Mouse (Mus musculus) limb, embryonic 10.5 days (tissue): Measurements from ENCODE around the gene Coro7. TPM values are rescaled to one million over a fixed set of nuclear protein-coding genes. Genes with fewer than 3 reads are reported as not detected.
"Not testable (repeated sequence)": the region's sequence is repeated elsewhere in the genome, so short reads cannot be mapped to it uniquely, and the experiment has no call there.

Experiments
- DNase-seq: peaks from one replicate; pipeline ENCODE4 v3.0.0-alpha.2; 2017; ENCODE audit warnings: low spot score
- H3K27ac ChIP-seq: fragments of 300-500 bp; sonication (generic); 2 replicates; pipeline ENCODE4 v1.5.1; 2016; ENCODE audit warnings: mild to moderate bottlenecking
- H3K27me3 ChIP-seq: fragments of 300-500 bp; sonication (generic); 2 replicates; pipeline ENCODE4 v1.6.1; 2016; ENCODE audit warnings: low read depth, mild to moderate bottlenecking; ENCODE audit not compliant: poor library complexity, severe bottlenecking
- H3K36me3 ChIP-seq: fragments of 300-500 bp; sonication (generic); 2 replicates; pipeline ENCODE4 v1.6.1; 2016; ENCODE audit warnings: mild to moderate bottlenecking, moderate library complexity
- H3K4me1 ChIP-seq: fragments of 300-500 bp; sonication (generic); 2 replicates; pipeline ENCODE4 v1.6.1; 2016
- H3K4me3 ChIP-seq: fragments of 300-500 bp; sonication (generic); 2 replicates; pipeline ENCODE4 v1.5.1; 2016; ENCODE audit warnings: mild to moderate bottlenecking, moderate library complexity
- H3K9me3 ChIP-seq: fragments of 300-500 bp; sonication (generic); replicated peaks from 2 replicates; pipeline ENCODE4 v1.6.1; 2016; ENCODE audit warnings: mild to moderate bottlenecking
- WGBS: fragments of 180-500 bp; shearing (Covaris S2); methylation state at CpG from one replicate; pipeline ENCODE4 v1.1.7; 2016; 5-methylcytosine and 5-hydroxymethylcytosine counted together
- polyA plus RNA-seq: library from polyadenylated mRNA; unstranded; fragments of >200 nt; fragmentation: Nextera tagmentation; extraction: Ambion mirVana; gene quantifications from 2 replicates; pipeline ENCODE4 v1.2.1, GENCODE M21; 2016

Coro7 gene
- polyA plus RNA-seq, 1 experiment from 2014 or later = 22.9 TPM

DNA sequence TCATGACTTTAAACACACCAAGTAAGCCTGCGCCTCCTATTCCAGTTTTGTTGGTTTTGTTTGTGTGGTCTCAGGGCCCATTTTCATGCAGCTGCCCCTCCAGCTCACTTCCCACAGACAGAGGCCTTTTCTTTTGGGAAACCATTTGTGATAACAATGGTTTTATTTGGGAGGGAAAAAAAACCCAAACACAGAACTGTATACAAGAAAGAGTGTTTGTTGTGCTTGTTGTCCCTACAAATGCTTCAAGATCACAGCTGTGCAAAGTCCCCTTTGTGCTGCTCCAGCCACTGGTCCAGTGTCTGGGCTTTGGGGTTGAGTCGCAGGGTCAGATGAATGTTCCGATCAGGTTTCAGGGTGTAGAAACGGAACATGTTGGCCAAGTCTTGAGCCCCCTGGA is 31.6 kb upstream of the Coro7 start:
- DNase-seq = no peak
- H3K4me1 ChIP-seq = 0 out of 2 replicates have a peak, but pooled peaks cover 2% of the 10 kb centered on the region
- no peaks in the 10 kb centered on the region for H3K27me3 ChIP-seq
- no peaks in the 10 kb centered on the region for H3K9me3 ChIP-seq
- H3K27ac ChIP-seq = no peak overlapping the region
- no peak overlapping the region for H3K4me3 ChIP-seq
- 96% methylated on average over 4 of the region's 4 CpGs for WGBS
- H3K36me3 ChIP-seq = peaks cover 100% of the 10 kb centered on the region

DNA sequence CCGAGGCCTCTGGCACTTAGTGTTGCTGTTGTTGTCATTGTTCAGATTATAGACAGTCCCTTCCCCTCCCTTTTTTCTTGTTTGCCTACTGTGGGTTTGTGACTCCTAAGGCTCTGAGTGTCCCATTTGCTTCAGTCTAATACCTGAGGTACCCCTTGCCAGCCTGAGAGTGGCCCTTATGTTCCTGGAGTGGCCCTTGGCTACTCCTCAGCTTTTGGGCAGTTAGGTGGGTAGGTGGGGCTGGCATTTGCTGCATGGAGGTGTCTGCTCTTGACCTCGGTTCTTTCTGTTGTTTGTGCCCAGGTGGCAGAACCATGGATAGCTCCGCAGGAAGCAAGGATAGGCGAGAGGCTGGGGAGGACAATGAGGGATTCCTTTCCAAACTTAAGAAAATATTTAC is 26.0 kb upstream of the Coro7 start:
- no peak for DNase-seq
- no peaks in the 10 kb centered on the region for H3K27me3 ChIP-seq
- no peaks in the 10 kb centered on the region for H3K9me3 ChIP-seq
- no peak overlapping the region for H3K4me3 ChIP-seq
- H3K27ac ChIP-seq = no peak overlapping the region
- 66% methylated on average over 4 of the region's 4 CpGs for WGBS
- H3K36me3 ChIP-seq = peaks cover 99% of the 10 kb centered on the region
- H3K4me1 ChIP-seq = no peaks in the 10 kb centered on the region

DNA sequence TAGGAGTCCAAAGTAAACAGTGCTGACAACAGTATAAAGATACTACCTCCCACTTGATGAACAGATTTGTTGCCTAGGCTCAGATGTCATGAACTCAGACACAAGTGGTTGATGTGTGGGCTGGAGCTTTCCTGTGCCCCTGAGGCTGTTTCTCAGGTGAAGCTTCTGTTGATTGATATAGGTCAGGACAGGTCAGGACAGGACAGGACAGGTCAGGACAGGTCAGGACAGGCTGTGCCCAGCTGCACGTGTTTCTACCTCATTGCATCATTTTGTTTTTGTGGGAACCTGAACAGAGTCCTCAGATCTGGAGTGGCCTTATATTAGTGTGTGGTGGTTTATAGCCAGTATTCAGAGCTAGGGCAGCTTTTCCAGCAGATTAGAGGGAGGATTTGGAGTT is 23.1 kb upstream of the Coro7 start:
- Histone ChIP-seq H3K36me3 (peaks cover 99% of the 10 kb centered on the region), H3K27me3 (no peaks in the 10 kb centered on the region)
- 61% methylated on average over 1 of the region's 1 CpGs for WGBS

DNA sequence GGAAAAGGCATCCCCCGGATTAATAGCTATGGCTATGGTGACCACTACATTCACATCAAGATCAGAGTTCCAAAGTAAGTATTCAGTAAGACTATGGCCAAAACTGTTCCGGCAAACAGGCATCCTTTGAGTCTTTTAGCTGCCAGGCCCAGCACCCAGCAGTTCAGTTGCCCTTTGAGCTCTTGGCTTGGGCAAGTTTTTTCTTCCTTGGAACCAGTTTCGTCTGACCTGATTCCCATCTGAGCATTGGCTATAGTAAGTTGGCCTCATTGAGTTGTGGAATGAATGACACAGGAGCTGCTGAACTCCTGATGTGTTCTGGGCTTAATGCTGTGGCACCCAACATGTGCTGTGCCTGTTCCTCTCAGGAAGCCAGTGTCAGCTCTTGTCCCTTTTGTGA is 21.6 kb upstream of the Coro7 start:
- Histone ChIP-seq H3K9me3 (no peaks in the 10 kb centered on the region), H3K27ac (no peak overlapping the region), H3K4me3 (no peak overlapping the region), H3K27me3 (no peaks in the 10 kb centered on the region), H3K36me3 (peaks cover 99% of the 10 kb centered on the region), H3K4me1 (no peaks in the 10 kb centered on the region)
- no peak for DNase-seq
- WGBS = 95% methylated on average over 3 of the region's 3 CpGs

More for the DNA sequence above, 23.1 kb upstream of the Coro7 start:
- no peaks in the 10 kb centered on the region for H3K4me1 ChIP-seq
- H3K27ac ChIP-seq = no peak overlapping the region
- no peak overlapping the region for H3K4me3 ChIP-seq
- DNase-seq = no peak
- no peaks in the 10 kb centered on the region for H3K9me3 ChIP-seq

DNA sequence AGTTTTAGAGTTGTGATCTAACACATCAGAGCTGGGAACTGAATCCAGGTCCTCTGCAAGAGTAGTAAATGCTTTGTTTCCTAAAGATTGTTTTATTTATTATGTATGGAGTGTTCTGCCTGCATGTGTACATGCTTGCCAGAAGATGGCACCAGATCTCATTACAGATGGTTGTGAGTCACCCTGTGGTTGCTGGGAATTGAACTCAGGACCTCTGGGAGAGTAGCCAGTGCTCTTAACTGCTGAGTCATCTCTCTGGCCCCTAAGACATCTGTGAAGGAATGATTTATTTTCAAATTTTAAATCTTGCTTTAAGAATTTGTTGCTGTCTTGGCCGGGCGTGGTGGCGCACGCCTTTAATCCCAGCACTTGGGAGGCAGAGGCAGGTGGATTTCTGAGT is 9.8 kb upstream of the Coro7 start:
- not testable (repeated sequence) for H3K27ac ChIP-seq, H3K9me3 ChIP-seq, H3K4me3 ChIP-seq, H3K4me1 ChIP-seq, DNase-seq, H3K27me3 ChIP-seq
- 98% methylated on average over 4 of the region's 4 CpGs for whole genome bisulfite sequencing
- H3K36me3 ChIP-seq = peaks cover 74% of the 10 kb centered on the region

DNA sequence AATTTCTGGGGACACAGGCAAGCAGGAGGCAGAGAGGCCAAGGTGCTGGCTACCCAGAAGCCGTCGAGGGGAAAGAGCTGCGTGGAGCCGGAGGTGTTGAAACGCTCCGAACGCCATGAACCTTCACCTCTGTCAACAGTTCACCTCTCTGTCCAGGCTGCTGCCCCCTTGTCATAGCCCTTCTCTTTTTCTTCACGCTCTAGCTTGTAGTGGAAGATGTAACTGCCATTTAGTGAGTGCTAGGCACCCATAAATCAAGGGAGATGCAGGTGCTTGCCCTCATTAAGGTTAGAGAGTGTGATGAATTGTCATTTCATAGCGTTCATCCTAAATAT is 4.8 kb upstream of the Coro7 start:
- H3K27ac ChIP-seq = peak overlapping the region; percentile 90
- H3K9me3 ChIP-seq = no peaks in the 10 kb centered on the region
- WGBS = under 1% methylated on average over 9 of the region's 9 CpGs

DNA sequence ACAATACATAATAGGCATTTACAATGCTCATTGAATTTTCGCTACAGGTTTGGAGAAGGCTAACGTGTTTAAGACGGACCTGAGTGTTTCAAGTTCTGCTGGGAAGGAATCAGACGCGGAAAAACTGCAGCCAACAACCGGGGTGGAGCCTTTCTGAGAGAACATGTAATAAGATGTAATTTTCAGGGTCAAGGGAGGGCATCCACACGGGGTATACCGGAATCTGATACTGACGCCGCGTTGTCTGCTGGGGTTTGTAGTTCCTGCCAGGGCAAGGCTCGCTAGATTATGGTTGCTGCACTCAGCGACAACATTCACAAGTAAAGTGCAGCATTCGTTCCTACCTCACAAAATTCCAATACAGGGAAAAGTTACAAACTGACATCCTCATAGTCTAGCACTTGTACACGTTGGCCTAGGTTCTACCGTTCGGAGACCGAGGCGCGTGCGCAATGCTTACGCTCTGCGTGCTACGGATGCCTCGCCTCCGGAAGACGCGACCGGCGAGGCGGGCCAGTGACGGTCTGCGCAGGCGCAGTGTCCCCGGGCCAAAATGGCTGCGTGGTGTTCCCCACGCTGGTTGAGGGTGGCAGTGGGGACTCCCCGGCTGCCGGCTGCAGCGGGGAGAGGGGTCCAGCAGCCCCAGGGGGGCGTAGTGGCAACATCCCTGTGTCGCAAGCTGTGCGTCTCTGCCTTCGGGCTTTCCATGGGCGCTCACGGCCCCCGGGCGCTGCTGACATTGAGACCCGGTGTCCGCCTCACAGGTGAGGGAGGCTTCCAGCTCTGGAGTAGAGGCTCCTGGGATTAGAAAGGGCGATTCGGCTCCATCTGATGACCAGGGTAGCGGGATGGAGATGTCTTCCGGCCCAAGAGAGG is 4.2 kb upstream of the Coro7 start:
- peak; percentile 98 for DNase-seq
- under 1% methylated on average over 54 of the region's 54 CpGs for WGBS
- no peaks in the 10 kb centered on the region for H3K9me3 ChIP-seq
- H3K36me3 ChIP-seq = peaks cover 20% of the 10 kb centered on the region
- H3K4me3 ChIP-seq = peak overlapping the region; percentile 97
- no peaks in the 10 kb centered on the region for H3K27me3 ChIP-seq
- peaks cover 27% of the 10 kb centered on the region for H3K4me1 ChIP-seq
- H3K27ac ChIP-seq = peak overlapping the region; percentile 90

More for the DNA sequence above, 4.8 kb upstream of the Coro7 start:
- H3K36me3 ChIP-seq = peaks cover 26% of the 10 kb centered on the region
- DNase-seq = no peak
- H3K4me1 ChIP-seq = peaks cover 22% of the 10 kb centered on the region
- peak overlapping the region; percentile 97 for H3K4me3 ChIP-seq
- H3K27me3 ChIP-seq = no peaks in the 10 kb centered on the region

DNA sequence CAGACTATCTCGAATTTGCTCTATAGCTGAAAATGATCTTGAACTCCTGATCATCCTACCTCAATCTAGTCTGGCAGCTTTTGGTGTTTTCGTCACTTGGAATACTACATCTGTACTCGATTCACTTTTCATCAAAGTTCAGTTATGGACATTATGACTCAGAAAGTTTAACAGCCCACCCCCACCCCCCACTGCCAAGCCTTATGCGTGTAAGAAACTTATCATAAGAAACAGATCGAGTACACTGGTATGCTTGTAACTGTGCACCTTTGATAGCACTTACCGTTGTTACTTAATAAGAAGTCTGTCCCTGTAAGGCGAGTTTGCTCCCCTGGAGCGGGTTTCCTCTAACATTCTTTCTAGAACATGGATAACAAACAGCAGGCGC is 3.6 kb upstream of the Coro7 start:
- Histone ChIP-seq H3K4me1 (peaks cover 34% of the 10 kb centered on the region), H3K36me3 (peaks cover 16% of the 10 kb centered on the region), H3K4me3 (peak overlapping the region; percentile 97), H3K27ac (peak overlapping the region; percentile 90), H3K9me3 (no peaks in the 10 kb centered on the region), H3K27me3 (no peaks in the 10 kb centered on the region)
- no peak for DNase-seq
- WGBS = 39% methylated on average over 9 of the region's 9 CpGs

DNA sequence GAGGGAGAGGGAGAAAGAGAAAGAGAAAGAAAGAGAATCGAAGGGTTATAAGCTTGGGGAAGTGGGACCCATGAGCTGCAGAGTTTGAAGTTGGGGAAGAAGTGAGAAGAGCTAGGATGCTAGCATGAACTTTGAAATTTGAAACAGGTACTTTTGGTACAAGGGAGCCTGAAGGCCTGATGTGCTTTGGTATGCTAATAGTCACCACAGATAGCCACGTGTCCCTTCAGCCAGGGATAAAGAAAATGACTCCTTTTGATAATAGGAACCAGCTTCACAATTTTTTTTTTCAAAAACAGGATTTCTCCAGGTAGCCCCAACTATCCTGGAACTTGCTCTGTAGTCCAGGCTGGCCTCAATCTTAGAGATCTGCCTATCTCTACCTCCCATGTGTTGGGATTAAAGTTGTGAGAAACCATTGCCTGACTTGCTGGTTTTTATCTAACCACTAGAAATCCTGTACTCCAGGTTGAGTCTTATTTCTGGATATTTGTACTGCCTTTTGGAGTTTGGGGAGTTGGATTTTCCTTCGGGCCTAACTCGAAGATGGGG is 3.1 kb upstream of the Coro7 start:
- peaks cover 39% of the 10 kb centered on the region for H3K4me1 ChIP-seq
- H3K9me3 ChIP-seq = no peaks in the 10 kb centered on the region
- H3K4me3 ChIP-seq = peak overlapping the region; percentile 97
- H3K27ac ChIP-seq = 0 out of 2 replicates have a peak overlapping the region, but pooled peaks have one; percentile 90
- no peak for DNase-seq
- peaks cover 11% of the 10 kb centered on the region for H3K36me3 ChIP-seq
- no peaks in the 10 kb centered on the region for H3K27me3 ChIP-seq
- 75% methylated on average over 4 of the region's 4 CpGs for WGBS

DNA sequence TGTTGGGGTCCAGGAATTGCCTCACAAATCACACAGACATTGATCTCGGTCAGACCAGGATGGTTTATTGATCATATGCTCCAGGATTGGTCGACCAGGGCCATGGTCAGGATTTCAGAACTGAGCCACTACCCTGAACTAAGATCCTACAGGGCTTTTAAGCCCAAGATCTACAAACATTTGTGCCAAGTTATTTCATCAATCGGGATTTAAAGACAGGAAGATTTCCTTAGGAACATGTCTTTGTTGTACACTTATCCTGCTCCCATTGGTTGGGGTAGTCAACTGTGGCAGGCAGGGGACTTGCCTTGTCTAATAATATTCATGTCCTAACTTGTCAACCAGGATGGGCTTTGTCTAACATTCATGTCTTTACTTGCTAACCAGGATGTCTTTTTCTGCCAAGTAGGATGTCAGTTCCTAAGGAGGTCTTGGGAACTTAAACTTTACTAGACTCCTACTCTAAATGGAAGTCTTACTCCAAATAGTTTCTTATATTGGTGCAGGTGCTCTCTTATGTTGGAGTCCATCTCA is 1.4 kb upstream of the Coro7 start:
- peaks cover 39% of the 10 kb centered on the region for H3K4me1 ChIP-seq
- not testable (repeated sequence) for H3K36me3 ChIP-seq, H3K27ac ChIP-seq, H3K4me3 ChIP-seq, H3K27me3 ChIP-seq, DNase-seq, H3K9me3 ChIP-seq
- 89% methylated on average over 3 of the region's 3 CpGs for WGBS

DNA sequence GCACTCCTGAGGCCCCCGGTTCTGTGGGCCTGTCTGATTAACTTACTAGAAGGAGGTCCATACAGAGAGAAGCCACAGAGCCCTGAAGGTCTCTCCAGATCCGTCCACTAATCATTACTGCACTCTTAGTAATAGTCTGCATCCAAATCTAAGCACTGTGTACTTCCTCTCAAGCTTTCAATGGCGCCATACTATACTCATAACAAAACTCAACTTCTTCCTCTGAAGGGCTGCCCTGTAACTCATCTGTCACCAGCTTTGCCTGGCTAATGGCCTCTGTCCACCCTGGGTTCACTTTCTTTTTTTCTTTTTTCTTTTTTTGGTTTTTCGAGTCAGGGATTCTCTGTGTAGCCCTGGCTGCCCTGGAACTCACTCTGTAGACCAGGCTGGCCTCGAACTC is 1.5 kb downstream of the Coro7 start:
- H3K4me1 ChIP-seq = peaks cover 23% of the 10 kb centered on the region
- DNase-seq = no peak
- WGBS = 83% methylated on average over 5 of the region's 5 CpGs
- H3K27me3 ChIP-seq = no peaks in the 10 kb centered on the region
- peaks cover 37% of the 10 kb centered on the region for H3K36me3 ChIP-seq
- peak overlapping the region; percentile 62; the same call in 1 of the 2 replicates for H3K4me3 ChIP-seq
- no peak overlapping the region for H3K27ac ChIP-seq
- no peaks in the 10 kb centered on the region for H3K9me3 ChIP-seq

DNA sequence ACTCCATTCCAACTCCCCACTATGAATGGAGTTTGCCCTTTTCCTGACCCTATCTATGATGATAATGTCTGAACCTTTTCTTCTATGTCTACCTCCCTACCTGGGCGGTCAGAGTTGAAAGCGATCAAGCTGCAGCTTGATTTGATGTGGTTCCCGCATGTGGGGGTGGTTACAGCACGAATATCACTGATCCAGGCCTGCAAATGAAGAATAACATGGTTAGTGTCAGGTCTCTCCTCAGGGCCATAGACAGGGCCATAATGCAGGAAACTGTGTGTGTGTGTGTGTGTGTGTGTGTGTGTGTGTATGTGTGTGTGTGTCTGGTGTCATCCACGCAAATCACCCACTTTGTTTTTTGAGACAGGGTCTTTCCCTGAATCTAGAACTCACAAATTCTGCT is 2.7 kb downstream of the Coro7 start:
- no peak for DNase-seq
- no peaks in the 10 kb centered on the region for H3K27me3 ChIP-seq
- 98% methylated on average over 5 of the region's 5 CpGs for WGBS
- no peak overlapping the region for H3K27ac ChIP-seq
- H3K4me1 ChIP-seq = peaks cover 21% of the 10 kb centered on the region
- no peaks in the 10 kb centered on the region for H3K9me3 ChIP-seq
- no peak overlapping the region for H3K4me3 ChIP-seq
- peaks cover 48% of the 10 kb centered on the region for H3K36me3 ChIP-seq

DNA sequence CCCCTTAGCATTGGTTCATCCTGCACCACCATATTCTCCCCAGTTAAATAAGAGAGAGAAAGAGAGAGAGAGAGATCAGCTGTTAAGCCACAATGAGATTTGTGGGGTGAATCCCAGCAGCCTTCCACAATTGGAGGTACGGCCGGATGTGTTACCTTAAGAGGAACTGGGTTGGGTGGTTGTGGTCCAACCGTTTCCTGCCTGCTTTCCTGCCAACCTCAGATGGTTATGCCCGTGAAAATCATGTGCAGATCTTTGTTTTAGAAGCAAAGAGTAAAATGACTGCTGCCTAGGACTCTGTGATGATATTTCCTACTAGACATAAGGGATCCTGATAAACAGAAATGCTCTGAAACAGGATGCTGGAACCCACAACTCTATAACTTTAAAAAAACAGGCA is 5.5 kb downstream of the Coro7 start:
- no peaks in the 10 kb centered on the region for H3K9me3 ChIP-seq
- no peaks in the 10 kb centered on the region for H3K27me3 ChIP-seq
- 89% methylated on average over 4 of the region's 4 CpGs for WGBS

More for the DNA sequence above, 5.5 kb downstream of the Coro7 start:
- Histone ChIP-seq H3K36me3 (peaks cover 64% of the 10 kb centered on the region), H3K27ac (no peak overlapping the region), H3K4me3 (no peak overlapping the region), H3K4me1 (peaks cover 14% of the 10 kb centered on the region)
- no peak for DNase-seq
